Mouse (Mus musculus): Measurements from ENCODE around the gene Klhdc9. TPM values are rescaled to one million over a fixed set of nuclear protein-coding genes. Genes with fewer than 3 reads are reported as not detected.

The Klhdc9 gene
- polyA plus RNA-seq, 1 experiment from 2014 or later, result 1.3 TPM

DNA sequence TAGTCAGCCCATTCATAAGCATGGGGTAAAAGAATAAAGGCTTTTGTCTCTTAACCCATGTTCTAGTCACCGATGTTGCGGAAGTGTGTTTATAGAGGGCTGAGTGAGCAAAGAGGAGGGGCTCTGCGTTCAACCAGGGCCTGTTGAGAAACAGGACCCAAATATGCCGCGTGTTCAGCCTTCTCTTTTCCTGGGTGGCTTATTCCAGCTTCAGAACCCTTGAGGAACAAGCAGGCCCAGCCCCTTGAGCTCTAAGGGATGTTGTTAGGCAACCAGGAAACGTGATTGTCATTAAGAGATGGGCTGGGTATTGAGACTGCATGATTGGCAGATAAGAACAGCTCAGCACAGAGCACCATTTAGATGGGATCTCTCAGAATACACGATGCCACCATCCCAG is 5.3 kb upstream of the Klhdc9 start:
- WGBS, result 63% methylated on average over 7 of the region's 7 CpGs
- Histone ChIP-seq H3K9ac (ENCODE audit: low read depth, low read length) (no peak overlapping the region), H3K27ac (ENCODE audit: low read depth, low read length) (no peak overlapping the region), H3K27me3 (ENCODE audit: control insufficient read depth, insufficient read depth, low read length) (no peaks in the 10 kb centered on the region), H3K4me1 (replicated peaks; ENCODE audit: control insufficient read depth, insufficient read depth, low read length) (no peaks in the 10 kb centered on the region), H3K4me2 (replicated peaks; ENCODE audit: low read depth, low read length) (no peak overlapping the region), H3K4me3 (ENCODE audit: low read depth, low read length) (no peak overlapping the region), H3K36me3 (ENCODE audit: control insufficient read depth, insufficient read depth, low read length) (no peaks in the 10 kb centered on the region), H3K9me3 (ENCODE audit: control insufficient read depth, low read length) (no peaks in the 10 kb centered on the region)
- ATAC-seq (ENCODE audit: low FRiP score) (no peak), DNase-seq (ENCODE audit: low spot score) (no peak)

DNA sequence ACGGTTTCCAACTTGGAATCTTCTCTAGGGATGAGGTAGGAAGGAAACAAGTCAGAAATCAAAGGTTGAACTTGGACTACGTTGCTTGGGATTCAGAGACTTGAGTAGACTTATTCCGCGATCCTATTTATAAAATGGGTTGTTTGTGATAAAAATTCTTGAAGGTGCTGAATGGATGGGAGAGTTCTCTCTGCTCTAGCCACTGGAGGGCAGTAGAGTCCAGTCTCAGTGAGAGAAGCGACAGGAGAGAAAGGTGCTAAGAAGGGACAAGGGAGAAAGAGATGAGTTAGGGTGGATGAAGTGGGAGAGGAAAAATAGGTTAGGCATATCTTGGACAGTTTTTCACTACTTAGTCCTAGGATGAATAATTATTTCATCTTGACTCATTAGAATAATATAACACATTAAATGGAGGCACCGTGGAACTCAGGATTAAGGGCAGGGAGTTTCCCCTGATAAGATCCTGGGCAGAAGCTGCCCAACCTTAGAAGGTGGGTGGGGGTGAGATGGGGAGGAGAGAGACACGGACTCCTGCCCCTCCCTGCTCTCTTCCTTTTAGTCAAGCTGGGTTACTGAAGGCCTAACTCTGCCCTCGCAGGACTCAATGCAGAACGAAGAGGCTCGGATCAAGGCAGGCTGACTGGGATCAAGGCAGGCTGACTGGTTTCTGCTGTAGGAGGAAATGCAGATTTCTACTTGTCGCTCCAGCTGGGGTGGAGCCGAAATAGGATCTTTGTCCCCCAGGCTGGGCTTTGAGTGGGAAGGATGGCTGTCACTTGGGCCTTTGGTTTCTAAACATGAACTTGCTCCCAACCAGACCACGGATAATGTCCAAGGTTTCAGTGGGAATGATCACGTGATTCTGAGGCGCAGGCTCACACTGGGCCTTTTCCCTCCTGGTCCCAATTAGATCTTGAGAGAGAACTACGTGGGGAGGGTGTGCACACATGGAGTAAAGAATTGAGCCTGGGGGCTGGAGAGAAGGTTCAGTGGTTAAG is 807 bp upstream of the Klhdc9 start:
- 29% methylated on average over 16 of the region's 16 CpGs for WGBS
- peak overlapping the region; percentile 86 for H3K4me2 ChIP-seq (replicated peaks; ENCODE audit: low read depth, low read length)

DNA sequence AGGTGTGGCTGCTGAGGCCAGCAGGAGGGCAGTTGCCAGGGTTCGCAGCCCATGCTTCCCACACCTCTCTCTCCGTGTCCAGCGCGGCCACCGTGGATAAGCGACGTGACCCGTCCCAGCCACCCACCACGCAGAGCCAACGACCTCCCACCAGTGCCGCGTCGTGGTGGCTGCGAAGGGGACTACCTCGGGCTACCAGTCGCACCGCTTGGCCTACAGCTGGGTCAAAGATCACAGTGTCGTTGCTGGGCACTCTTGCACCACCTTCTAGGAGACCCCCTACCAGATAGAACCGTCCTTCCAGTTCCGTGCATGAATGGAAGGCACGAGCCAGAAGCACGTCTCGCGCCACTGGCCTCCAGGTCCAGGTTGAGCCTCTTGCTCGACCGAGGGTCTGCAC is 345 bp downstream of the Klhdc9 start:
- Histone ChIP-seq H3K27me3 (ENCODE audit: control insufficient read depth, insufficient read depth, low read length) (no peaks in the 10 kb centered on the region), H3K9ac (ENCODE audit: low read depth, low read length) (peak overlapping the region; percentile 65), H3K4me3 (ENCODE audit: low read depth, low read length) (peak overlapping the region; percentile 52), H3K36me3 (ENCODE audit: control insufficient read depth, insufficient read depth, low read length) (no peaks in the 10 kb centered on the region), H3K4me2 (replicated peaks; ENCODE audit: low read depth, low read length) (peak overlapping the region; percentile 86), H3K27ac (ENCODE audit: low read depth, low read length) (peak overlapping the region; percentile 48), H3K9me3 (ENCODE audit: control insufficient read depth, low read length) (0 out of 2 replicates have a peak, but pooled peaks cover 2% of the 10 kb centered on the region), H3K4me1 (replicated peaks; ENCODE audit: control insufficient read depth, insufficient read depth, low read length) (peaks cover 3% of the 10 kb centered on the region; the same call in 1 of the 2 replicates)
- DNase-seq (ENCODE audit: low spot score), result no peak
- ATAC-seq (ENCODE audit: low FRiP score), result peak; percentile 70
- 3% methylated on average over 25 of the region's 26 CpGs for WGBS

More for the DNA sequence above, 807 bp upstream of the Klhdc9 start:
- DNase-seq (ENCODE audit: low spot score), result peak; percentile 85
- Histone ChIP-seq H3K36me3 (ENCODE audit: control insufficient read depth, insufficient read depth, low read length) (no peaks in the 10 kb centered on the region), H3K9me3 (ENCODE audit: control insufficient read depth, low read length) (0 out of 2 replicates have a peak, but pooled peaks cover 2% of the 10 kb centered on the region), H3K4me1 (replicated peaks; ENCODE audit: control insufficient read depth, insufficient read depth, low read length) (peaks cover 3% of the 10 kb centered on the region; the same call in 1 of the 2 replicates), H3K4me3 (ENCODE audit: low read depth, low read length) (peak overlapping the region; percentile 52), H3K9ac (ENCODE audit: low read depth, low read length) (peak overlapping the region; percentile 65), H3K27me3 (ENCODE audit: control insufficient read depth, insufficient read depth, low read length) (no peaks in the 10 kb centered on the region), H3K27ac (ENCODE audit: low read depth, low read length) (0 out of 2 replicates have a peak overlapping the region, but pooled peaks have one; percentile 48)
- ATAC-seq (ENCODE audit: low FRiP score), result peak; percentile 81

DNA sequence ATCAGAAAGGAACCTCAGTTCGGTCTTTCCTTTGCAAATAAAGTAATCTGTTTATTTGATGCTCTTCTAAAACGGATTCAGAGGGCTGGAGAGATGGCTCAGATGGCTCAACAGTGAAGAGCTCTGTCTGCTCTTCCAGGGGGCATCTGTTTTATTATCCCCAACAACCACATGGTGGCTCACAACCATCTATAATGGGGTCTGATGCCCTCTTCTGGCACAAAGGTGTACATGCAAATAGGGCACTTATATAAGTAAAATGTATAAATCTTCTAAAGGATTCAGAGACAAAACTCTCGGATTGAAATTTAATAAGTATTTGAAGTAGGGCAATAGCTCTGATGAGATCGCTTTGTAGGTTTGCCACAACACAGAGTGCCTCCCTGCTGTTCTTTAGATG is 2.2 kb downstream of the Klhdc9 start:
- Histone ChIP-seq H3K36me3 (ENCODE audit: control insufficient read depth, insufficient read depth, low read length) (no peaks in the 10 kb centered on the region), H3K27me3 (ENCODE audit: control insufficient read depth, insufficient read depth, low read length) (no peaks in the 10 kb centered on the region), H3K9ac (ENCODE audit: low read depth, low read length) (no peak overlapping the region), H3K4me3 (ENCODE audit: low read depth, low read length) (no peak overlapping the region), H3K27ac (ENCODE audit: low read depth, low read length) (no peak overlapping the region), H3K4me2 (replicated peaks; ENCODE audit: low read depth, low read length) (no peak overlapping the region), H3K9me3 (ENCODE audit: control insufficient read depth, low read length) (0 out of 2 replicates have a peak, but pooled peaks cover 2% of the 10 kb centered on the region), H3K4me1 (replicated peaks; ENCODE audit: control insufficient read depth, insufficient read depth, low read length) (peaks cover 3% of the 10 kb centered on the region; the same call in 1 of the 2 replicates)
- DNase-seq (ENCODE audit: low spot score) (peak; percentile 45), ATAC-seq (ENCODE audit: low FRiP score) (no peak)
- 82% methylated on average over 4 of the region's 4 CpGs for WGBS

DNA sequence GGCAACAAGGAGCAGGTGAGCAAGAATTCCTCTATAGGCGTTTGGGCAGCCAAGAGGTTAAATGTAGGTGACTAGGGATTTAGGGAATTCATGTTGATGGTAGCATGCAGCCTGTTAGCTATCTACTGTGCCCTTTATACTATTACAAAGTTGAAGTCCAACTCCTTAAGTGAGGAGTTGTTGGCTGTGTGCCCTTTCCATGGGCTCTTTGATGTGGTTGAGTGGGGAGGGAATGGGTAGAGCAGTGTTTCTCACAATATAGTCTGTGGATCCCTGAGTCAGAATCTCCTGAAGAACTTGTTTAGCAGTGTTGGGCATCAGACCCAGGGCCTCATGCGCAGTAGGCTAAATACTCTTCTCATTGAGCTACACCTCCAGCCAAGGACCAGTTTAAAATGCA is 3.8 kb downstream of the Klhdc9 start:
- Histone ChIP-seq H3K9ac (ENCODE audit: low read depth, low read length) (no peak overlapping the region), H3K4me2 (replicated peaks; ENCODE audit: low read depth, low read length) (no peak overlapping the region), H3K27me3 (ENCODE audit: control insufficient read depth, insufficient read depth, low read length) (no peaks in the 10 kb centered on the region), H3K4me1 (replicated peaks; ENCODE audit: control insufficient read depth, insufficient read depth, low read length) (peaks cover 3% of the 10 kb centered on the region; the same call in 1 of the 2 replicates), H3K27ac (ENCODE audit: low read depth, low read length) (no peak overlapping the region), H3K36me3 (ENCODE audit: control insufficient read depth, insufficient read depth, low read length) (no peaks in the 10 kb centered on the region), H3K4me3 (ENCODE audit: low read depth, low read length) (no peak overlapping the region), H3K9me3 (ENCODE audit: control insufficient read depth, low read length) (0 out of 2 replicates have a peak, but pooled peaks cover 2% of the 10 kb centered on the region)
- WGBS, result 85% methylated on average over 2 of the region's 2 CpGs
- DNase-seq (ENCODE audit: low spot score) (no peak), ATAC-seq (ENCODE audit: low FRiP score) (no peak)

DNA sequence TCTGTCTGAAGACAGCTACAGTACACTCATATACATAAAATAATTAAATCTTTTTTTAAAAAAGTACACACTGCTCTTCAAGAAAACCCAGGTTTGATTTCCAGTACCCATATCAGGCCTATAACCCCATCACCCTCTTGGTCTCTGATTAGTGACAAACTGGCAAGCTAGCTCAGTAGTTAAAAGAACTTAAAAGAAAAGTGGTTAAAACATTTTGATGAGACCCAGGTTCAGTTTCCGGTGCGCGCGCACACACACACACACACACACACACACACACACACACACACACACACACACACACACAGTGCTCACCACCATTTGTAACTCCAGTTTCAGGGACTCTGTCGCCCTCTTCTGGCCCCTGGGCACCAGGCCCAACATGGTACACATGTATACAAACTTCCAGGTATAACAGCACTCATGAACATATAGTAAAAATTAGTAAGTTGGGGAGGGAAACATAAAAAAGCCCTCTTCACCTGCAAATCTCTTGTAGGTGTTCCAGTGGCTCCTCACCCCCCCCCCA is 4.7 kb downstream of the Klhdc9 start:
- H3K4me3 ChIP-seq (ENCODE audit: low read depth, low read length), result no peak overlapping the region
- DNase-seq (ENCODE audit: low spot score) (peak; percentile 35), ATAC-seq (ENCODE audit: low FRiP score) (no peak)
- no peaks in the 10 kb centered on the region for H3K27me3 ChIP-seq (ENCODE audit: control insufficient read depth, insufficient read depth, low read length)
- H3K36me3 ChIP-seq (ENCODE audit: control insufficient read depth, insufficient read depth, low read length), result no peaks in the 10 kb centered on the region
- no peak overlapping the region for H3K9ac ChIP-seq (ENCODE audit: low read depth, low read length)
- no peak overlapping the region for H3K27ac ChIP-seq (ENCODE audit: low read depth, low read length)
- H3K4me2 ChIP-seq (replicated peaks; ENCODE audit: low read depth, low read length), result no peak overlapping the region
- peaks cover 3% of the 10 kb centered on the region; the same call in 1 of the 2 replicates for H3K4me1 ChIP-seq (replicated peaks; ENCODE audit: control insufficient read depth, insufficient read depth, low read length)
- H3K9me3 ChIP-seq (ENCODE audit: control insufficient read depth, low read length), result 0 out of 2 replicates have a peak, but pooled peaks cover 2% of the 10 kb centered on the region
- WGBS, result 84% methylated on average over 5 of the region's 5 CpGs

DNA sequence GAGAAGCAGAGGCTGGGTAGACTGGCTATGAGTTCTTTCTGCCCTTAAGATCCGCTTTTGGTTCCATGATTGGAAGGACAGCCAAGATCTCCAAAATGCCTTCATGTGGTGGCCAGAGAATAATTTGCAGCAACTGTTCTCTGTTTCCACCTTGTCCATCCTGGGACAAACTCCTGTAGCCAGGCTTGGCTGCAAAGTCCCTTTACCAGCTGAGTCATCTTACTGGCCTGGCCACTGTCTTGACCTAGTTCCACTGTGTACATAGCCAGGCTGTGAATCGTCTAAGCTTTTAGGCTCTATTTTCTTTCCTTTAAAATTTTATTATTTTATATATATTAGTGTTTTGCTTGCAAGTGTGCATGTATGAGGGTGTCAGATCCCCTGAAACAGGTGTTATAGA is 11.4 kb downstream of the Klhdc9 start:
- H3K27me3 ChIP-seq (ENCODE audit: control insufficient read depth, insufficient read depth, low read length), result no peaks in the 10 kb centered on the region
- no peaks in the 10 kb centered on the region for H3K9me3 ChIP-seq (ENCODE audit: control insufficient read depth, low read length)
- 86% methylated on average over 2 of the region's 2 CpGs for WGBS

DNA sequence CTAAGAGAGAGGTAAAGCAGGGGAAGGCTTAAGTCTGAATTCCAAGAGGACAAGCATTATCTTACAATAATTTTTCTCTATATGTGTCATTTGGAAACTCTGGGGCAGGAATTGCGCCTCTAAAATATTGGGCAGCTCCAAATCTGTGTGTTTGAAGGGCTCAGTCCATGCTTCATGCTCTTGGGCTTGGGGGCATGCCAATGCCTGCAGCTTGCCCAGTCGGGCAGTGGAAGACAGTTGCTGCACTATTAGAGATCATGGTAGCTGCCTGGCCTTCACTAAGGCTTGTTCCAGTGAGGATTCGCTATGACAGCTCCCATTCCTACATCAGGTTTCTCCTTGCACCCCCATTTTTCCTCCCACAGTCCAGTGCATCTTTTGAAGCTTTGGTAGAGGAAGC is 11.9 kb downstream of the Klhdc9 start:
- 93% methylated on average over 3 of the region's 3 CpGs for WGBS
- no peak overlapping the region for H3K27ac ChIP-seq (ENCODE audit: low read depth, low read length)

More for the DNA sequence above, 11.4 kb downstream of the Klhdc9 start:
- no peak overlapping the region for H3K9ac ChIP-seq (ENCODE audit: low read depth, low read length)
- H3K36me3 ChIP-seq (ENCODE audit: control insufficient read depth, insufficient read depth, low read length), result no peaks in the 10 kb centered on the region
- H3K4me2 ChIP-seq (replicated peaks; ENCODE audit: low read depth, low read length), result no peak overlapping the region
- no peaks in the 10 kb centered on the region; the same call in 1 of the 2 replicates for H3K4me1 ChIP-seq (replicated peaks; ENCODE audit: control insufficient read depth, insufficient read depth, low read length)
- no peak for DNase-seq (ENCODE audit: low spot score)
- ATAC-seq (ENCODE audit: low FRiP score), result no peak
- no peak overlapping the region for H3K27ac ChIP-seq (ENCODE audit: low read depth, low read length)
- H3K4me3 ChIP-seq (ENCODE audit: low read depth, low read length), result no peak overlapping the region

More for the DNA sequence above, 11.9 kb downstream of the Klhdc9 start:
- ATAC-seq (ENCODE audit: low FRiP score) (no peak), DNase-seq (ENCODE audit: low spot score) (no peak)
- Histone ChIP-seq H3K9ac (ENCODE audit: low read depth, low read length) (no peak overlapping the region), H3K4me1 (replicated peaks; ENCODE audit: control insufficient read depth, insufficient read depth, low read length) (no peaks in the 10 kb centered on the region; the same call in 1 of the 2 replicates), H3K9me3 (ENCODE audit: control insufficient read depth, low read length) (no peaks in the 10 kb centered on the region), H3K27me3 (ENCODE audit: control insufficient read depth, insufficient read depth, low read length) (no peaks in the 10 kb centered on the region), H3K36me3 (ENCODE audit: control insufficient read depth, insufficient read depth, low read length) (no peaks in the 10 kb centered on the region), H3K4me2 (replicated peaks; ENCODE audit: low read depth, low read length) (no peak overlapping the region), H3K4me3 (ENCODE audit: low read depth, low read length) (no peak overlapping the region)
